Mouse (Mus musculus): ENCODE results near the gene Adipoq. TPM values are rescaled to one million over a fixed set of nuclear protein-coding genes. Genes with fewer than 3 reads are reported as not detected.

Gene Adipoq
- polyA plus RNA-seq, 1 experiment from 2014 or later = not detected

DNA sequence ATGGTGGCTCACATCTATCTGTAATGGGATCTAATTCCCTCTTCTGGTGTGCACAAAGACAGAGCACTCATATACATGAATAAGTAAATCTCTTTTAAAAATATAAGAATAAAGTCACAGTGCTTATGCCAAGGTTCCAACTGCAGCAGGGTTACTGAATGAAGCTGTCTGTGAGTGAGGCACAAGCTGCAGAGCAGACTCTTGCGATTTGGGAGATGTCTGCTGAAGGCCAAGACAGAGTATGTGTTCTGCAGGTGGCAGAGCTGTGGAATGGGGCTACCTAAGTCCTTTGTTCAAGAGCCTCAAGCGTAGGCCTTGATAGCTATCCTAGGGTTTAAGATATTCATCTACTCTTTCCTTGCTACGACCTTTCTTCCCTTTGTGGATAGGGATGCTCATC is 23.9 kb upstream of the Adipoq start:
- no peak for ATAC-seq (replicated peaks; ENCODE audit: low FRiP score)
- no peak overlapping the region for H3K4me2 ChIP-seq
- no peak overlapping the region for H3K4me3 ChIP-seq (replicated peaks)
- H3K27ac ChIP-seq = no peak overlapping the region
- H3K4me1 ChIP-seq = peaks cover 6% of the 10 kb centered on the region
- no peaks in the 10 kb centered on the region for H3K9me3 ChIP-seq (replicated peaks)
- 95% methylated on average over 3 of the region's 3 CpGs for WGBS
- no peak overlapping the region for H3K9ac ChIP-seq
- H3K27me3 ChIP-seq = no peaks in the 10 kb centered on the region
- peaks cover 65% of the 10 kb centered on the region for H3K36me3 ChIP-seq

DNA sequence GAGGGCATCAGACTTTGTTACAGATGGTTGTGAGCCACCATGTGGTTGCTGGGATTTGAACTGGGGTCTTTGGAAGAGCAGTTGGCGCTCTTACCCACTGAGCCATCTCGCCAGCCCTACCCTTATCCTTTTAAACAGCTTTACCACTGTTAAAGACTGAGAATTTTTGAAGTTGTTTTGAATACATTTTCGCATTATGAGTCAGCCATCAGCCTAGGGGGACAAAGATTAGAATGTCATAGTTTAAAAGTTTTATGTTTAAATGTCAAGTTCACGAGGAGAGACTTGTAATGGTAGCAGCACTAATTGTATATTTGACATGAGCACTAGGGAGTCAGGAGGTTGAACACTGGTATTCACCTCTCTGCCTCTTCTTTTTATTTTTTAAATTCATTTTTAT is 23.2 kb upstream of the Adipoq start:
- H3K4me3 ChIP-seq (replicated peaks) = no peak overlapping the region
- no peak overlapping the region for H3K4me2 ChIP-seq
- H3K9me3 ChIP-seq (replicated peaks) = no peaks in the 10 kb centered on the region
- no peak overlapping the region for H3K9ac ChIP-seq
- ATAC-seq (replicated peaks; ENCODE audit: low FRiP score) = no peak
- H3K27ac ChIP-seq = no peak overlapping the region
- peaks cover 6% of the 10 kb centered on the region for H3K4me1 ChIP-seq
- H3K27me3 ChIP-seq = no peaks in the 10 kb centered on the region
- H3K36me3 ChIP-seq = peaks cover 58% of the 10 kb centered on the region
- WGBS = 94% methylated on average over 4 of the region's 4 CpGs

DNA sequence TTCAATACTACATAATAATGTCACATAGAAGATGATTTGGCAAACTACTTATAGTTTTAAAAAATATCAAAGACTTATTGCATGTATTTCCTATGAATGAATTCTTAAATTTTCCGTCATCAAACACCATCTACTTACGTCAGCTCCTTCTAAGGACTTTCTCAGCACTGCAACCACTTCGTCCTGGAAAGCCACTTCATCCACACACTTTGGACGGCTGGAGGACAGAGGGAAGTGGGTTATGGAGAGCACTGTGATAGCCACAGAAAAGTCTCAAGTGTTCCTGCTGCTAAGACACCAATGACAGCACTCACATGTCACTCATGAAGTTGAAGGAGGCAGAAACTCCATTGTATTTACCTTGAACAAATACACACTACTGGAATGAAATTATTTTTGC is 21.9 kb upstream of the Adipoq start:
- ATAC-seq (replicated peaks; ENCODE audit: low FRiP score) = no peak
- no peak overlapping the region for H3K4me2 ChIP-seq
- WGBS = 91% methylated on average over 4 of the region's 4 CpGs
- H3K4me3 ChIP-seq (replicated peaks) = no peak overlapping the region
- no peaks in the 10 kb centered on the region for H3K27me3 ChIP-seq
- H3K9me3 ChIP-seq (replicated peaks) = no peaks in the 10 kb centered on the region
- no peak overlapping the region for H3K27ac ChIP-seq
- H3K36me3 ChIP-seq = peaks cover 52% of the 10 kb centered on the region
- no peak overlapping the region for H3K9ac ChIP-seq
- H3K4me1 ChIP-seq = peaks cover 15% of the 10 kb centered on the region

DNA sequence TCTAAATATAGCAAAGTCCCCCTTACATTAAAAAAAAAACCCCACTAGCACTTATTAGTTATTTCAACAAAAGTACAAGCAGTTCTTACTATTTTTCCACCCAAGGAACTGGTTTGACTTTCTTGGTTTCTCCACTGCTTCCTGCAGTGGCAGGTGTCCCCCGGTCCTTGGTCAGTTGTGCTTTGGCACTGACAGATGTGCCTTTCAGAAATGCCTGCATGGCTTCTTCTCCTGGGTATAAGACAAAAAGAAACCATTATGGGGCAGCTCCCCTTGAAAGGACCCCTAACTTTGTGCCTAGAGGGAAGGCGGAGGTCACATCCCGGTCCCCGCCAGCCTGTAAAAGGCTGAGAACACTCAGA is 19.0 kb upstream of the Adipoq start:
- H3K27ac ChIP-seq = peak overlapping the region; percentile 99
- ATAC-seq (replicated peaks; ENCODE audit: low FRiP score) = no peak
- H3K9ac ChIP-seq = peak overlapping the region; percentile 86
- H3K4me3 ChIP-seq (replicated peaks) = peak overlapping the region; percentile 78
- WGBS = under 1% methylated on average over 4 of the region's 4 CpGs
- peak overlapping the region; percentile 75 for H3K4me2 ChIP-seq
- H3K9me3 ChIP-seq (replicated peaks) = no peaks in the 10 kb centered on the region
- H3K4me1 ChIP-seq = peaks cover 15% of the 10 kb centered on the region
- H3K27me3 ChIP-seq = no peaks in the 10 kb centered on the region
- peaks cover 23% of the 10 kb centered on the region for H3K36me3 ChIP-seq

DNA sequence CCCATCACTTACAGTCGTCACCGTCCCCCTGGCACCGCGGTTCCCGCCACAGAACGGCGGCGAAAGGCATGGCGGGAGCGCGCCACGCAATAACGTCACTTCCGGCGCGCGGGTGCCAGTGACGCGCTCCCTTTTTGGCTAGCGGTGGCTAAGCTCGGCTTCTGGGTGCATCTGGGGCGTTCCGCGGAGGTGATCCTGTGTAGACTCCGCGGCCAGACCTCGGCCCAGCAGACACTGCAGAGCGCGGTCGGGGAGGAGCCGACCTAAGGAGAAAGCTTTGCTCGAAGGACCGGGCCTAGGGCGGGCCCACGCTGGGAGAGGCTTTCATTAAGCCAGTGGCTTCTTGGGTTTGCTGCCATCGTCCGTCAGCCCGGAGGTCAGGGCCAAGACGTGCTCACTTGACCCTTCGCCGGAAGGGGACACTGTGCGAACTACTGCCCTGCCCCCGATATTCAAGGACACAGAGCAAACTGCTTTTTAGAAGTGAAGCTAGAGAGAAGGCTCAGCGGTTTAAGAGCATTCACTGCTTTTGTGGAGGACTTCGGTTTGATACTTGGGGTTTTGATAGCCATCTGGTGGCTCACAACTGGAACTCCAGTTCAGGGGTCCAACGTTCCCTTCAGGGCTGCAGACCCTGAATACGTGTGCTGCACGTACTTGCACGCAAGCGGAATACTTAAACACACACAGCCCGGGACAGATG is 18.5 kb upstream of the Adipoq start, which contains the start of gene Rfc4:
TSS of gene Rfc4 (minus strand) at position 65 of the 703 bp plus-strand sequence.
- ATAC-seq (replicated peaks; ENCODE audit: low FRiP score) = peak; percentile 94
- WGBS = under 1% methylated on average over 51 of the region's 51 CpGs
- Histone ChIP-seq H3K4me2 (peak within 1 kb of the TSS; percentile 75), H3K27ac (peak within 1 kb of the TSS; percentile 99), H3K9me3 (replicated peaks) (no peaks in the 10 kb centered on the region), H3K9ac (peak within 1 kb of the TSS; percentile 86), H3K4me1 (peaks cover 15% of the 10 kb centered on the region), H3K4me3 (replicated peaks) (peak within 1 kb of the TSS; percentile 78), H3K27me3 (no peaks in the 10 kb centered on the region), H3K36me3 (peaks cover 18% of the 10 kb centered on the region)

DNA sequence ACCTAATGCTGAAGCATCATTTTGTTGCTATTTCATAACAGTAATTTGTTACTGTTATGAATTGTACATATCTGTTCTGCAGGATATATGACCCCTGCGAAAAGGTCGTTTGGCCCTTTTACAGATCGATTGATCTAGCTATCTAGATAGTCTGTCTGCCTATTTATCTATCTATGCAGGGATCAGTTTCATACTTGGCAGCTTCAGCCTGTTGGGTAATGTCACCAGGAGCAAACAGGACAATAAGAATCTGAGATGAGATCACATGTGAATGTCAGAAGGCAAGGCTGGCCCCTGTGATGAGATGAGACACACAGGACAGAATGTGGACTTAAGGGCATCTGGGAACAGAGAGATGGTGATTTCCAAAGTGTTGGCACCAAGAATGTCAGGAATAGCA is 16.0 kb upstream of the Adipoq start:
- no peak overlapping the region for H3K4me3 ChIP-seq (replicated peaks)
- WGBS = 90% methylated on average over 3 of the region's 3 CpGs
- no peaks in the 10 kb centered on the region for H3K9me3 ChIP-seq (replicated peaks)
- H3K4me2 ChIP-seq = no peak overlapping the region
- no peak for ATAC-seq (replicated peaks; ENCODE audit: low FRiP score)
- H3K4me1 ChIP-seq = peaks cover 15% of the 10 kb centered on the region
- no peaks in the 10 kb centered on the region for H3K36me3 ChIP-seq
- H3K27ac ChIP-seq = no peak overlapping the region
- no peak overlapping the region for H3K9ac ChIP-seq
- no peaks in the 10 kb centered on the region for H3K27me3 ChIP-seq

DNA sequence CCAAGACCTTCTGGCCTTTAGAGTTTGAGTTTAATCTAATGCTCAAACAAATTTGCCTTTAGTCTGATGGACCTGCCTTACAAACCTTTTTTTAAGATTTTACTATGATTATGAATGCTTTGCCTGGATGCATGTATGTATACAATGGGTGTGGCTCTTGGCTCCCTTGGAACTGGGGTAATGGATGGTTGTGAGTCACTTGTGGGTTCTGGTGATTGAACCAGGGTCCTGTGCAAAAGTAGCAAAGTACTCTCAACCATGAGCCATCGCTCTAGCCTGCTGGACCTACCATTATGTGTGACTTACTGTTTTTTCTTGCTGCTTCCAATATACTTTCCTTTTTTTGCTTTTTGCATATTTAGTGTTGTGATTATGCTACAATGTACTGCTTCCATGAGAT is 14.0 kb upstream of the Adipoq start:
- H3K36me3 ChIP-seq = no peaks in the 10 kb centered on the region
- H3K27ac ChIP-seq = no peak overlapping the region
- no peak for ATAC-seq (replicated peaks; ENCODE audit: low FRiP score)
- H3K9ac ChIP-seq = no peak overlapping the region
- no peaks in the 10 kb centered on the region for H3K27me3 ChIP-seq
- H3K9me3 ChIP-seq (replicated peaks) = no peaks in the 10 kb centered on the region
- WGBS = 89% methylated on average over 1 of the region's 1 CpGs
- no peak overlapping the region for H3K4me2 ChIP-seq
- peaks cover 11% of the 10 kb centered on the region for H3K4me1 ChIP-seq
- H3K4me3 ChIP-seq (replicated peaks) = no peak overlapping the region

DNA sequence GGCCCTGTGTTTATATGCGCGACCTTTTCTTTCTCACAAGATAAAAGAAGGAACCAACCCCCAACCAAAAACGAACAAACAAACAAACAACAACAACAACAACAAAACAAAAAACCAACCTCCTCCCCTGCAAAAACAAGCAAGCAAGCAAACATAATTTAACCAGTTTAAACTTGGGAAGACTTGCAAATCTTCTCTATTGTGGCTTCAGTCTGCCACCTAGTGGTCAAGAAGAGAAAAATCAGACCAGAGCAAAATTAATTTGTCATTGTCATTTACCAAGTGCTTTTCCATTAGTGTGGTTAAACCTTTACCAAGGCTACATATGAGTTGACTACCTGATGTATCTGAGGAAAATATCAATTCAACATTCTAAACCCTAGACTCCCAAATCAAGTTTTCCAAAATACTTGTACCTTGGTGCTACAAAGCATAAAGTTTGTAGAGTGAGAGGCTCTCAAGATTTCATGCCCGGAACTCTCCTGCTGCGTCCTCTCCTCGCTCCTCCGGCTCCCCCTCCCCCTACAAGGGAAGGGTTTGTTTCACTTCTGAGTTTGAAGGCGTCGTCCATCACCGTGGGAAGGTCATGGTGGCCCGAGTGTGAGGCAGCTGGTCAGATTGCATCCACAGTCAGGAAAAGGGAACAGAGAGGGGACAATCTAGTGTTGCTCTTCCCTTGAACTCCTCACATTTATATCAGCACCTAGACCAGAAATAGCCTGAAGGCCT is 10.8 kb upstream of the Adipoq start:
- H3K4me1 ChIP-seq = 0 out of 2 replicates have a peak, but pooled peaks cover 2% of the 10 kb centered on the region
- no peak overlapping the region for H3K4me3 ChIP-seq (replicated peaks)
- no peak for ATAC-seq (replicated peaks; ENCODE audit: low FRiP score)
- H3K9me3 ChIP-seq (replicated peaks) = no peaks in the 10 kb centered on the region
- 20% methylated on average over 11 of the region's 11 CpGs for WGBS
- H3K36me3 ChIP-seq = no peaks in the 10 kb centered on the region
- H3K4me2 ChIP-seq = peak overlapping the region; percentile 41
- H3K27ac ChIP-seq = no peak overlapping the region
- no peaks in the 10 kb centered on the region for H3K27me3 ChIP-seq
- H3K9ac ChIP-seq = no peak overlapping the region

DNA sequence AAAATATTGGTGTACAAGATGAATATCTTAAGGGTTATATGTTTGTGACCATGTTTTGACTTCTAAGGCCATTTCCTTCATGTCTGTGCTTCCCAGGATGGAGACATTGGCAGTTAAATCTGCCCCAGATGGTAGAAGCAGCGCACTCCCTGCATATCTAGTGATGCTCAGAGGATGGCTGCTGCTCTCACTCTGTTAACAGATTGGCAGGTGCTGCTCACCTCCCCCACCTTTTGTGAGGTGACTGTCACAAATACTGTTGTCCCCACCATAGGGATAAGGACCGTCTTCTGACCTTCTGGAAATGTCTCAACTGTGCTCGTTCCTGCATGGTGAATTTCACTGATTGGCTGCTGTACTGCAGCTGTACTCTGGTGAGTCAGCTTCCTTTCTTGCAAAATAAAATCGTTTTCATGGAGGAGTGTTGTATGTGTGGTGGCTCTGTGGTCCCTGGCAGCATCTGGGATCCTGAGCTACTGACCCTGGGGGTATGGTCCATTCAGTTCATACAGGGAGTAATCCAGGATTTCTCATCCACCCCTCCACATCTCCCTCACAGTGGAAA is 9.8 kb upstream of the Adipoq start:
- Histone ChIP-seq H3K9ac (no peak overlapping the region), H3K4me3 (replicated peaks) (no peak overlapping the region), H3K36me3 (no peaks in the 10 kb centered on the region), H3K4me1 (0 out of 2 replicates have a peak, but pooled peaks cover 2% of the 10 kb centered on the region), H3K4me2 (no peak overlapping the region), H3K9me3 (replicated peaks) (no peaks in the 10 kb centered on the region), H3K27me3 (no peaks in the 10 kb centered on the region), H3K27ac (no peak overlapping the region)
- no peak for ATAC-seq (replicated peaks; ENCODE audit: low FRiP score)
- 73% methylated on average over 4 of the region's 4 CpGs for WGBS

DNA sequence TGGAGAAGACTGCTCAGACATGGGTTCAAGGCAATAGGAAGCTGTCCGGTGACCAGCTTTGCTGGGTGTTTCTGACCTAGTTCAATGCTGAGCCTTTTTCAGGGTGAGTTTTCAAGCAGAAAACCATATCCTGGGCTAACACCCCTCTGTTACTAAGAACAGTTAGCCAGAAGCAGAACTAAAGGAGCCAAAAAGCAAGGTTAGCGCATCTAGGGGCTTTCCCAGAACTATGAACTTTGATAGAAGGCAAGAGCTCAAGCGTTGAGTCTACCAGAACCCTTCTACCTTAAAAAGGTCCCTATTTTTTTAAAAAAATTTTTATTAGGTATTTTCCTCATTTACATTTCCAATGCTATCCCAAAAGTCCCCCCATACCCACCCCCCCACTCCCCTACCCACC is 5.4 kb upstream of the Adipoq start:
- WGBS = 90% methylated on average over 3 of the region's 3 CpGs
- no peak overlapping the region for H3K9ac ChIP-seq
- H3K36me3 ChIP-seq = no peaks in the 10 kb centered on the region
- no peak overlapping the region for H3K4me2 ChIP-seq
- no peak overlapping the region for H3K27ac ChIP-seq
- no peaks in the 10 kb centered on the region for H3K4me1 ChIP-seq
- no peak overlapping the region for H3K4me3 ChIP-seq (replicated peaks)
- ATAC-seq (replicated peaks; ENCODE audit: low FRiP score) = no peak
- H3K27me3 ChIP-seq = no peaks in the 10 kb centered on the region
- no peaks in the 10 kb centered on the region for H3K9me3 ChIP-seq (replicated peaks)

DNA sequence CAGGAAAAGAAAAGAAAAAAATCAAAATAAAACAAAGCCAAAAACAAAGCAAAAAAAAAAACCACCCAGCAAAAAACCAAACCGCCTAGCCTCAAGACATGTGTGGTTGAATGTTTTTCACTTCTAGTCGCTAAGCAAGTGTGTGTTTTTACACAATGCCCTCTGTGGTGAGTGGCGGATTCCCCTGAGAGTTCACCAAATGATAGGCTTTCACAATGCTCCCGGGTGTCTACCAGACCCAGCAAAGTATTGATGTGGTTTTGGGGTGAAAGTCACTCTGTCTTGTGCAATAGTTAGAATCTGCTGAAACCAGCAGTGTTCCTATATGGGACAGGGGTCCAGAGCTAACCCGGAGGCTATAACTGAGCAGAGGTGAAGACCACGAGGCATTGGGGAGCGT is 2.0 kb upstream of the Adipoq start:
- H3K36me3 ChIP-seq = no peaks in the 10 kb centered on the region
- no peak overlapping the region for H3K27ac ChIP-seq
- H3K9ac ChIP-seq = no peak overlapping the region
- H3K9me3 ChIP-seq (replicated peaks) = no peaks in the 10 kb centered on the region
- no peak overlapping the region for H3K4me3 ChIP-seq (replicated peaks)
- no peaks in the 10 kb centered on the region for H3K4me1 ChIP-seq
- ATAC-seq (replicated peaks; ENCODE audit: low FRiP score) = no peak
- no peak overlapping the region for H3K4me2 ChIP-seq
- 78% methylated on average over 7 of the region's 7 CpGs for WGBS
- H3K27me3 ChIP-seq = no peaks in the 10 kb centered on the region

DNA sequence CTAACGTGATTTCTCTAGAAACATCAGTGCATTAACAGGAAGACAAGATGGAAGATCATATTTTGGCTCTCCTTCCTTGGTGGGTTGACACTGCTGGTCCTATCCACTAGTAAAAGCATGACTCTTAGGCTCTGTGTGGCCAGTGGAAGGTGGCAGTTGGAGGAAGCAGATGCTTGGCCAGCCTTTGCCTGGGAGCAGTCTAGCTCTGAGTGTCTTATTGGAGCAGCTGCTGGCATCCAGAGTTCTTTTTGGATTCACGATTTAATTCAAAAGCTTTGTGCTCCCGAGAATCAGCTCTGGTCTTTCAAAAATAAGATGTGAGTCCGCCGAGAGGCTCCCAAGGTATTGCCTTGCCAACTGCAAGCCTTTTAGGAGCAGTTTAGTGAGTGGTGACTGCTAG is 1.1 kb upstream of the Adipoq start:
- H3K9ac ChIP-seq = no peak overlapping the region
- no peak for ATAC-seq (replicated peaks; ENCODE audit: low FRiP score)

More for the DNA sequence above, 1.1 kb upstream of the Adipoq start:
- Histone ChIP-seq H3K27ac (no peak overlapping the region), H3K27me3 (no peaks in the 10 kb centered on the region), H3K4me2 (no peak overlapping the region), H3K4me3 (replicated peaks) (no peak overlapping the region), H3K9me3 (replicated peaks) (no peaks in the 10 kb centered on the region), H3K4me1 (no peaks in the 10 kb centered on the region), H3K36me3 (no peaks in the 10 kb centered on the region)
- 86% methylated on average over 5 of the region's 5 CpGs for WGBS

All from kidney, embryonic 15.5 days (tissue).